ENCODE assay signal across 9 mouse cellular contexts in genomic region chr6:128736100-128736499, GRCm38 (mm10). TPM values are rescaled to one million over a fixed set of nuclear protein-coding genes. Genes with fewer than 3 reads are reported as not detected.
DNase-seq lines count a peak whose midpoint lies in the region; ATAC-seq and TF ChIP-seq lines count a peak whose summit lies in the region.
"Had no signal": no experiment of that assay in that cellular context is flagged by ENCODE, and none has a peak within 500 bp of the region (broad histone marks: within the 10 kb centered on the region; RNA-seq: fewer than 3 reads in every experiment).

No protein-coding gene starts in this region.

- H3K4me1 ChIP-seq in spleen, adult 2 months (ENCODE audit: control insufficient read depth, insufficient read depth, insufficient read length), result peaks cover 20% of the 10 kb centered on the region
- H3K4me1 ChIP-seq in liver, postnatal 0 days (ENCODE audit: insufficient read depth), result no peaks in the 10 kb centered on the region
- no peaks in the 10 kb centered on the region for H3K4me1 ChIP-seq in forebrain, embryonic 15.5 days

- no peak overlapping the region for H3K4me3 ChIP-seq in spleen, adult 2 months (ENCODE audit: extremely low read depth, insufficient read depth, insufficient read length)
- H3K4me3 ChIP-seq in liver, postnatal 0 days (ENCODE audit: low read depth, low read length), result no peak overlapping the region
- H3K4me3 ChIP-seq in forebrain, embryonic 15.5 days, result no peak overlapping the region

- no peaks in the 10 kb centered on the region for H3K9me3 ChIP-seq in liver, postnatal 0 days (ENCODE audit: low read length)
- H3K9me3 ChIP-seq in forebrain, embryonic 15.5 days, result no peaks in the 10 kb centered on the region

- no peak for ATAC-seq in liver, postnatal 0 days
- no peak for ATAC-seq in forebrain, embryonic 15.5 days (replicated peaks)

- no peak overlapping the region for H3K9ac ChIP-seq in liver, postnatal 0 days (replicated peaks)
- H3K9ac ChIP-seq in forebrain, embryonic 15.5 days (replicated peaks), result no peak overlapping the region

- TF ChIP-seq CTCF in spleen, adult 2 months (IDR thresholded peaks at IDR 0.05; ENCODE audit: extremely low read depth, insufficient read depth, insufficient read length, insufficient replicate concordance), result peak; percentile 37; the same call in 1 of the 2 replicates
- TF ChIP-seq CTCF in liver, postnatal 0 days (IDR thresholded peaks at IDR 0.05; ENCODE audit: low read depth), result peak; percentile 58

- no peaks in the 10 kb centered on the region for H3K27me3 ChIP-seq in spleen, adult 2 months (ENCODE audit: control insufficient read depth, insufficient read depth, low read length)
- no peaks in the 10 kb centered on the region for H3K27me3 ChIP-seq in liver, postnatal 0 days (ENCODE audit: insufficient read depth, low read length)
- H3K27me3 ChIP-seq in forebrain, embryonic 15.5 days, result no peaks in the 10 kb centered on the region

- H3K36me3 ChIP-seq in spleen, adult 2 months (ENCODE audit: control insufficient read depth, insufficient read depth, low read length), result no peaks in the 10 kb centered on the region
- H3K36me3 ChIP-seq in liver, postnatal 0 days (replicated peaks; ENCODE audit: insufficient read depth, low read length), result no peaks in the 10 kb centered on the region
- H3K36me3 ChIP-seq in forebrain, embryonic 15.5 days, result no peaks in the 10 kb centered on the region

- DNase-seq in gastrocnemius, adult 18-20 months (ENCODE audit: low spot score), result peak; percentile 12
- DNase-seq in gastrocnemius, adult 8-10 months (ENCODE audit: low spot score in 2 of 2), result no peak
- DNase-seq in spleen, adult 2 months (ENCODE audit: low read depth in 1 of 2, low spot score in 2 of 2), result peak in 1 of 2 experiments; percentile 46
- no peak for DNase-seq in spleen, adult 12 weeks (ENCODE audit: low spot score)
- DNase-seq in liver, postnatal 0 days, result no peak
- DNase-seq in thymus, postnatal 36 days, result peak; percentile 46 to 54
- DNase-seq in layer of hippocampus, adult 9-10 months (ENCODE audit: low spot score), result no peak

- TF ChIP-seq POLR2A in spleen, adult 2 months (IDR thresholded peaks at IDR 0.05; ENCODE audit: low read depth, low read length), result no peak

- no peak overlapping the region for H3K27ac ChIP-seq in spleen, adult 2 months (ENCODE audit: insufficient read depth, low read length)
- no peak overlapping the region for H3K27ac ChIP-seq in liver, postnatal 0 days (ENCODE audit: low read depth)
- no peak overlapping the region for H3K27ac ChIP-seq in forebrain, embryonic 15.5 days (replicated peaks)

- no peak for TF ChIP-seq EP300 in liver, postnatal 0 days (IDR thresholded peaks at IDR 0.05; ENCODE audit: low read depth)

- no peak overlapping the region for H3K4me2 ChIP-seq in liver, postnatal 0 days (ENCODE audit: low read depth, low read length)
- no peak overlapping the region for H3K4me2 ChIP-seq in forebrain, embryonic 15.5 days (replicated peaks)

RNA-seq across cellular contexts. Expression of gene Klrb1, which starts 13.2 kb away (rescaled TPM):
- total RNA-seq in gastrocnemius, adult 18-20 months (2021), result not detected
- total RNA-seq in gastrocnemius, adult 8-10 months (2022), result not detected
- 0.15 and 0.16 TPM in 2 replicates for polyA plus RNA-seq in spleen, adult 2 months (2012; rRNA removed)
- not detected in 2 replicates for polyA plus RNA-seq in liver, postnatal 0 days (2015; fragmentation: Nextera tagmentation; extraction: Ambion mirVana)
- 0.26 TPM in 1 of 2 replicates, not detected in the other for polyA plus RNA-seq in forebrain, embryonic 15.5 days (2015; fragmentation: Nextera tagmentation; extraction: Ambion mirVana)
- polyA plus RNA-seq: liver, embryonic 16.5 days had no signal

RNA-seq across cellular contexts. Expression of gene Klrb1c, which starts 52.9 kb away (rescaled TPM):
- not detected for total RNA-seq in gastrocnemius, adult 18-20 months (2021)
- total RNA-seq in gastrocnemius, adult 8-10 months (2022), result not detected
- 3.0 and 8.5 TPM in 2 replicates for polyA plus RNA-seq in spleen, adult 2 months (2012; rRNA removed)
- 0.64 and 1.1 TPM in 2 replicates for polyA plus RNA-seq in liver, postnatal 0 days (2015; fragmentation: Nextera tagmentation; extraction: Ambion mirVana)
- not detected in 2 replicates for polyA plus RNA-seq in forebrain, embryonic 15.5 days (2015; fragmentation: Nextera tagmentation; extraction: Ambion mirVana)

Comparison
In these comparisons a context has a peak if more than half of its experiments do, and no peak if none do; other contexts are left out.
1. DNase-seq: peak in gastrocnemius, adult 18-20 months (single experiment) and thymus, postnatal 36 days (2 of 2); none in gastrocnemius, adult 8-10 months (0 of 2), spleen, adult 12 weeks (single experiment), liver, postnatal 0 days (single experiment) and layer of hippocampus, adult 9-10 months (single experiment).